Mouse (Mus musculus): ENCODE results near the gene Gm49340. TPM values are rescaled to one million over a fixed set of nuclear protein-coding genes. Genes with fewer than 3 reads are reported as not detected.
A peak's percentile ranks its signal among the peaks of the same experiment; 100 is the strongest.
"Not testable (repeated sequence)": the region's sequence is repeated elsewhere in the genome, so short reads cannot be mapped to it uniquely, and the experiment has no call there.

Gene Gm49340
- not detected in 2 replicates for polyA plus RNA-seq (2015; fragmentation: Nextera tagmentation; extraction: Ambion mirVana)

DNA sequence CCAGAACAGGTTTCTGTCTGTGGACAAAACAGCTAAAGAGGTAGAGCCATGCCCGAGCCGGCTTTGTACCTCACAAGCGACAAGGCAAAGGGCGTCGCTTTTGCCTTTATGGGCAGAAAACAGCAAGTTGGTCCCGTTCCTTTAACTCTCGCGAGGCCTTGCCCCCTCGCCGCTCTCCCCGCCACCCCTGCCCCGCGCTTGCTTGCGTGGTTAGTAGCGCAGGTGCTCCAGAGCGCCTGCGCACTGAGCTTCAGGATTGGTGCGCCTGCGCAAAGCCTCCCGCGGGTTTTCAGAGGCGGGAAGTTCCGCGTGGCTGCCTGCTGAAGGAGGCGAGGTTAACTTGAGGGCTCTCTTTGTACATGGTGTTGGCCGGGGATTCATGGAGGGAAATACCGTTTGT lies at the start of gene Gm49340, which contains the start of the genes Aspa and Spata22:
Gene Gm49340, plus strand, starts transcription at position 300 of the 400 bp plus-strand sequence.
Gene Aspa, minus strand, starts transcription at position 155 of the 400 bp plus-strand sequence.
Gene Spata22, plus strand, starts transcription at position 300 of the 400 bp plus-strand sequence.
- H3K9ac ChIP-seq = no peak within 1 kb of the TSS
- H3K4me3 ChIP-seq (replicated peaks) = no peak within 1 kb of the TSS
- no peak within 1 kb of the TSS for H3K4me2 ChIP-seq (replicated peaks)
- no peak within 1 kb of the TSS for H3K27ac ChIP-seq (replicated peaks)
- H3K9me3 ChIP-seq (replicated peaks) = no peaks in the 10 kb centered on the region
- no peaks in the 10 kb centered on the region for H3K27me3 ChIP-seq
- H3K36me3 ChIP-seq = no peaks in the 10 kb centered on the region
- H3K4me1 ChIP-seq = 0 out of 2 replicates have a peak, but pooled peaks cover 3% of the 10 kb centered on the region
- no peak for ATAC-seq (ENCODE audit: insufficient number of reproducible peaks, low FRiP score, low TSS enrichment, low read depth)
- 76% methylated on average over 27 of the region's 27 CpGs for WGBS

- H3K4me2 ChIP-seq (replicated peaks) = no peak overlapping the region
- no peak for ATAC-seq (ENCODE audit: insufficient number of reproducible peaks, low FRiP score, low TSS enrichment, low read depth)
- H3K4me3 ChIP-seq (replicated peaks) = no peak overlapping the region
- H3K4me1 ChIP-seq = 0 out of 2 replicates have a peak, but pooled peaks cover 13% of the 10 kb centered on the region
- H3K9ac ChIP-seq = no peak overlapping the region
- H3K27ac ChIP-seq (replicated peaks) = no peak overlapping the region
- H3K36me3 ChIP-seq = no peaks in the 10 kb centered on the region
- 41% methylated on average over 5 of the region's 5 CpGs for WGBS
- no peaks in the 10 kb centered on the region for H3K9me3 ChIP-seq (replicated peaks)
- no peaks in the 10 kb centered on the region for H3K27me3 ChIP-seq
These were observed 48.8 kb upstream of the Gm49340 start for GRCm38 (mm10) chr11:73280710-73281109.

- Histone ChIP-seq H3K9ac (no peak overlapping the region), H3K4me1 (0 out of 2 replicates have a peak, but pooled peaks cover 13% of the 10 kb centered on the region), H3K4me2 (replicated peaks) (peak overlapping the region; percentile 47), H3K27me3 (no peaks in the 10 kb centered on the region), H3K9me3 (replicated peaks) (no peaks in the 10 kb centered on the region), H3K4me3 (replicated peaks) (peak overlapping the region; percentile 37), H3K27ac (replicated peaks) (no peak overlapping the region), H3K36me3 (no peaks in the 10 kb centered on the region)
- WGBS = 3% methylated on average over 16 of the region's 16 CpGs
- ATAC-seq (ENCODE audit: insufficient number of reproducible peaks, low FRiP score, low TSS enrichment, low read depth) = peak; percentile 56; the same call in 1 of the 2 replicates
These were observed 48.0 kb upstream of the Gm49340 start for GRCm38 (mm10) chr11:73281528-73282027.

GRCm38 (mm10) chr11:73283369-73283768 lies 46.2 kb upstream of the Gm49340 start:
- H3K4me3 ChIP-seq (replicated peaks) = no peak overlapping the region
- WGBS = 64% methylated on average over 9 of the region's 9 CpGs
- H3K4me2 ChIP-seq (replicated peaks) = no peak overlapping the region
- H3K27ac ChIP-seq (replicated peaks) = no peak overlapping the region
- H3K9me3 ChIP-seq (replicated peaks) = no peaks in the 10 kb centered on the region
- no peaks in the 10 kb centered on the region for H3K36me3 ChIP-seq
- no peaks in the 10 kb centered on the region for H3K27me3 ChIP-seq
- 0 out of 2 replicates have a peak, but pooled peaks cover 13% of the 10 kb centered on the region for H3K4me1 ChIP-seq
- ATAC-seq (ENCODE audit: insufficient number of reproducible peaks, low FRiP score, low TSS enrichment, low read depth) = no peak
- H3K9ac ChIP-seq = no peak overlapping the region

DNA sequence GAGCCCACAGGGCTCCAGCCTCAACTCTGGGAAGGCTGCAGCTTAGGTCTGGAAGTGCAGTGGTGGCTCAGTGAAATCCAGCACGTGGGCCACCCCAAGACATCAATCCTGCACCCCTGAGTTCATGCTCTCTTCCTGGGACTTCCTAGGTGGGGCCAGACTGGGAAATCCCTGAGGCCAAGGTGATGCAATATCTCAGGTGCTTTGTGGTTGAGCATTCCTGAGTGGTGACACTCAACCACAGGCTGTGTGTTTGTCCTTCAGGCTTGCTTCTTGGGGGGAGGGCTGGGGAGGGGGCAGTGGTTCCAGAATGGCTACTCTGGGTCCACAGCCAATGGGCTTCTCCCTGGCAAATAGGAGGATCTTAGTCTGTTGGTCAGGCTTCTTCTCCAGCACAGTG lies 45.6 kb upstream of the Gm49340 start:
- H3K4me1 ChIP-seq = 0 out of 2 replicates have a peak, but pooled peaks cover 13% of the 10 kb centered on the region
- H3K4me2 ChIP-seq (replicated peaks) = no peak overlapping the region
- no peaks in the 10 kb centered on the region for H3K27me3 ChIP-seq
- no peaks in the 10 kb centered on the region for H3K36me3 ChIP-seq
- no peaks in the 10 kb centered on the region for H3K9me3 ChIP-seq (replicated peaks)
- no peak overlapping the region for H3K9ac ChIP-seq
- no peak overlapping the region for H3K27ac ChIP-seq (replicated peaks)
- no peak for ATAC-seq (ENCODE audit: insufficient number of reproducible peaks, low FRiP score, low TSS enrichment, low read depth)
- no peak overlapping the region for H3K4me3 ChIP-seq (replicated peaks)
- WGBS = 29% methylated on average over 1 of the region's 1 CpGs

DNA sequence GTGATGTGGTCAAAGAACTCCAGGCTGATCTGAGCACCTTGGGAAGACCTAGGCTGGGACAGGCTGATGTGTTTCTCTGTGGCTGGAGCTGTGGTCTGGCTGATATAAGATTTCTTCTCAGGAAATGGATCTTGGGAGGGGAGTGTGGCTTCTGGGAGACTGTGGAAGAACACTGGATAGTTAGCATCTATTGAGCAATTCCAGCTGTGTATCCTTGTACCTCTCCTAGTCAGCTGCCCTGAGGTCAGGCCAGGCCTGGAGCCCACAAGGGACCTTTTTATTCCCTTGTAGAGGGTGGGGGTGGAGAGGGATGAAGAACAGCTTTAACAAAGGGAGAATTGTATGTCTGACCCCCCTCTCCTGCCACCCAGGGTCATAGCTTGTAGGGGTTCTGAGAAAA lies 45.2 kb upstream of the Gm49340 start:
- H3K9me3 ChIP-seq (replicated peaks) = no peaks in the 10 kb centered on the region
- no peaks in the 10 kb centered on the region for H3K27me3 ChIP-seq
- no peak overlapping the region for H3K4me2 ChIP-seq (replicated peaks)
- no peak overlapping the region for H3K27ac ChIP-seq (replicated peaks)
- 0 out of 2 replicates have a peak, but pooled peaks cover 13% of the 10 kb centered on the region for H3K4me1 ChIP-seq
- H3K36me3 ChIP-seq = no peaks in the 10 kb centered on the region
- no peak for ATAC-seq (ENCODE audit: insufficient number of reproducible peaks, low FRiP score, low TSS enrichment, low read depth)
- H3K9ac ChIP-seq = no peak overlapping the region
- H3K4me3 ChIP-seq (replicated peaks) = no peak overlapping the region

GRCm38 (mm10) chr11:73289621-73290020 lies 39.9 kb upstream of the Gm49340 start:
- ATAC-seq (ENCODE audit: insufficient number of reproducible peaks, low FRiP score, low TSS enrichment, low read depth) = no peak
- Histone ChIP-seq H3K4me1 (no peaks in the 10 kb centered on the region), H3K4me2 (replicated peaks) (no peak overlapping the region)

DNA sequence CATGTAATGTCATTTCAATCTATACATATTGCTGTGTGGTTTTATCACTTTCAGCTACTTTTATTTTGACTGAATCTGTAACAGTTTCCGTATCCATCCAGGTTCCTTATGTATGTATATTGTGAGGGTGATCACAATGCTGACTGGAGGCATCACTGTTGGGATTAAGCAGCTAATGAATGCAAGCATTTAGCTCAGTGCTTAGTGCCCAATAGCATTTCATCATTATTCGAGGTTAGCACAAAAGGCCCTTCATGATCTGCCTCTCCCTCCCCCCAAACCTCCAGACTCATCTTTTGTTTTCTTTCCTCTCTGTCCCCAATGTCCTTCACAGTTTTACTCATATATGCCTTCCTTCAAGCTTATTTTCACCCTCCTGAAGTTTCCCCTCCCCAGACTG lies 26.4 kb upstream of the Gm49340 start:
- ATAC-seq (ENCODE audit: insufficient number of reproducible peaks, low FRiP score, low TSS enrichment, low read depth) = no peak
- H3K4me1 ChIP-seq = no peaks in the 10 kb centered on the region
- H3K4me3 ChIP-seq (replicated peaks) = no peak overlapping the region
- WGBS = 44% methylated on average over 2 of the region's 2 CpGs
- H3K27ac ChIP-seq (replicated peaks) = no peak overlapping the region
- no peak overlapping the region for H3K9ac ChIP-seq
- no peaks in the 10 kb centered on the region for H3K27me3 ChIP-seq
- no peaks in the 10 kb centered on the region for H3K9me3 ChIP-seq (replicated peaks)
- H3K4me2 ChIP-seq (replicated peaks) = no peak overlapping the region
- no peaks in the 10 kb centered on the region for H3K36me3 ChIP-seq

More at GRCm38 (mm10) chr11:73289621-73290020, 39.9 kb upstream of the Gm49340 start:
- Histone ChIP-seq H3K9me3 (replicated peaks) (no peaks in the 10 kb centered on the region), H3K27me3 (no peaks in the 10 kb centered on the region), H3K4me3 (replicated peaks) (no peak overlapping the region), H3K36me3 (no peaks in the 10 kb centered on the region), H3K9ac (no peak overlapping the region), H3K27ac (replicated peaks) (no peak overlapping the region)
- 85% methylated on average over 1 of the region's 1 CpGs for WGBS

- WGBS = 44% methylated on average over 3 of the region's 3 CpGs
- Histone ChIP-seq H3K9ac (no peak overlapping the region), H3K36me3 (no peaks in the 10 kb centered on the region), H3K4me2 (replicated peaks) (no peak overlapping the region), H3K9me3 (replicated peaks) (no peaks in the 10 kb centered on the region), H3K4me1 (no peaks in the 10 kb centered on the region), H3K27ac (replicated peaks) (no peak overlapping the region), H3K27me3 (no peaks in the 10 kb centered on the region), H3K4me3 (replicated peaks) (no peak overlapping the region)
- ATAC-seq (ENCODE audit: insufficient number of reproducible peaks, low FRiP score, low TSS enrichment, low read depth) = no peak
These were observed 13.6 kb upstream of the Gm49340 start for GRCm38 (mm10) chr11:73315961-73316360.

GRCm38 (mm10) chr11:73318581-73318980 lies 11.0 kb upstream of the Gm49340 start:
- H3K4me1 ChIP-seq; H3K27ac ChIP-seq (replicated peaks); H3K9ac ChIP-seq; H3K36me3 ChIP-seq; H3K9me3 ChIP-seq (replicated peaks); H3K27me3 ChIP-seq; H3K4me3 ChIP-seq (replicated peaks); ATAC-seq (ENCODE audit: insufficient number of reproducible peaks, low FRiP score, low TSS enrichment, low read depth); H3K4me2 ChIP-seq (replicated peaks): not testable (repeated sequence)
- WGBS = 80% methylated on average over 2 of the region's 2 CpGs

- H3K4me2 ChIP-seq (replicated peaks); H3K4me3 ChIP-seq (replicated peaks): not testable (repeated sequence)
- WGBS = 93% methylated on average over 13 of the region's 13 CpGs
These were observed 8.5 kb upstream of the Gm49340 start for GRCm38 (mm10) chr11:73321064-73321463.

More at GRCm38 (mm10) chr11:73321064-73321463, 8.5 kb upstream of the Gm49340 start:
- not testable (repeated sequence) for H3K4me1 ChIP-seq; H3K9ac ChIP-seq; H3K27ac ChIP-seq (replicated peaks); H3K27me3 ChIP-seq; H3K36me3 ChIP-seq; ATAC-seq (ENCODE audit: insufficient number of reproducible peaks, low FRiP score, low TSS enrichment, low read depth); H3K9me3 ChIP-seq (replicated peaks)
